Mouse (Mus musculus): ENCODE results near the gene Fnbp1. TPM values are rescaled to one million over a fixed set of nuclear protein-coding genes. Genes with fewer than 3 reads are reported as not detected.
A peak's percentile ranks its signal among the peaks of the same experiment; 100 is the strongest.

The Fnbp1 gene
- polyA plus RNA-seq, 1 experiment from 2014 or later: 21.1 TPM

DNA sequence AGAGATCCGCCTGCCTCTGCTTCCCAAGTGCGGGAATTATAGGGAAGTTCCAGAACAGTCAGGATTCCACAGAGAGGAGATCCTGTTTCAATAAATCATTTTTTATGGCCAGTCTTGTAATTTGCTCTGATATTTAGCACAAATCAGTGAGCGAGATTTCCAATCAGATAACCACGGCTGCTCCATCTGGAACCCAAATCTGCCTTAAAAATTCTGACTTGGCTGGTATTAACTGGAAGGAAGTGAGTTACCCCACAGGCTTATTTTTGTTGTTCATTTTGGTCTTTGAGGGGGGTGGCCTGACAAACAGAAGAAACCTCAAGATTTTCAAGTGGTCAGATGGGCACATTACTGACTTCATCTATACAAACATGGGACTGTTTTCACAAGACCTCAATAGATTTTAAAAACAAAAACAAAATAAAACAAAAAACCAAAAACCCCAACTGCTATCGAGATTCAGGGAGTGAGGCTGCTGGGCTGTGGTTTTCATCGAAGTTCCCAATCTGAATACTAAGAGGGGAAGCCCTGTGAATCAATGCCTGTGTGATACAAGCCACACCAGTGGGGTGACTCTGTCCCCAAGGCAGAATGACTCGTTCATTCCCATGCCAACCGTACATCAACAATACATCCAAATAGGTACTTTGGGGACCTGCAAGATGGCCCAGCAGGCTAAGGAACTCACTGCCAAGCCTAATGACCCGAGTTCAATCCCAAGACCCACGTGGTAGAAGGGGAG lies 23.0 kb downstream of the Fnbp1 start:
- H3K27ac ChIP-seq (ENCODE audit: low read depth): no peak overlapping the region
- no peak for ATAC-seq (ENCODE audit: insufficient read depth)
- H3K4me1 ChIP-seq (ENCODE audit: insufficient read depth): peaks cover 7% of the 10 kb centered on the region

DNA sequence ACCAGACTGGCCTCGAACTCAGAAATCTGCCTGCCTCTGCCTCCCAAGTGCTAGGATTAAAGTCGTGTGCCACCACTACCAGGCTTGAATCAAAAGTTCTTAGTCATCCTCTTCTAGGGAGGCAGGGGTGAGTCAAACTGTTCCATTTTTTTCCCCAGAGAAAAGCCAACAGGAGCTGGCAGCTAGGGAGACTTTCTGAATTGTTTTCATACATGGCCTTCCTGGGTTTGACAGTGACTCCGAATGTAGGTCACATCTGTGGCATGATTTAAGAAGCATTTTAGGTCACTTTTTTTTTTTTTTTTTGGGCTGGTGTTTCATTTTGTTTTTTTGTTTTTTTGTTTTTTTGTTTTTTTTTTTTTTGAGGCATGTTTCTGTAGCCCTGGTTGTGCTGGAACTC lies 23.6 kb downstream of the Fnbp1 start:
- Histone ChIP-seq H3K4me1 (ENCODE audit: insufficient read depth) (peaks cover 7% of the 10 kb centered on the region), H3K4me2 (no peak overlapping the region), H3K36me3 (ENCODE audit: insufficient read depth) (no peaks in the 10 kb centered on the region), H3K4me3 (ENCODE audit: low read depth, low read length) (no peak overlapping the region), H3K27me3 (ENCODE audit: insufficient read depth, low read length) (no peaks in the 10 kb centered on the region), H3K9ac (no peak overlapping the region), H3K9me3 (ENCODE audit: low read depth, low read length) (no peaks in the 10 kb centered on the region; the same call in 1 of the 2 replicates), H3K27ac (ENCODE audit: low read depth) (no peak overlapping the region)
- WGBS: 84% methylated on average over 3 of the region's 3 CpGs
- ATAC-seq (ENCODE audit: insufficient read depth) (no peak), DNase-seq (no peak)
- TF ChIP-seq CTCF (IDR thresholded peaks at IDR 0.05; ENCODE audit: low read depth): no peak

More for the DNA sequence above, 23.0 kb downstream of the Fnbp1 start:
- WGBS: 87% methylated on average over 10 of the region's 10 CpGs
- Histone ChIP-seq H3K4me2 (no peak overlapping the region), H3K9ac (no peak overlapping the region), H3K4me3 (ENCODE audit: low read depth, low read length) (no peak overlapping the region), H3K9me3 (ENCODE audit: low read depth, low read length) (no peaks in the 10 kb centered on the region; the same call in 1 of the 2 replicates), H3K27me3 (ENCODE audit: insufficient read depth, low read length) (no peaks in the 10 kb centered on the region), H3K36me3 (ENCODE audit: insufficient read depth) (no peaks in the 10 kb centered on the region)
- no peak for DNase-seq
- no peak for TF ChIP-seq CTCF (IDR thresholded peaks at IDR 0.05; ENCODE audit: low read depth)

DNA sequence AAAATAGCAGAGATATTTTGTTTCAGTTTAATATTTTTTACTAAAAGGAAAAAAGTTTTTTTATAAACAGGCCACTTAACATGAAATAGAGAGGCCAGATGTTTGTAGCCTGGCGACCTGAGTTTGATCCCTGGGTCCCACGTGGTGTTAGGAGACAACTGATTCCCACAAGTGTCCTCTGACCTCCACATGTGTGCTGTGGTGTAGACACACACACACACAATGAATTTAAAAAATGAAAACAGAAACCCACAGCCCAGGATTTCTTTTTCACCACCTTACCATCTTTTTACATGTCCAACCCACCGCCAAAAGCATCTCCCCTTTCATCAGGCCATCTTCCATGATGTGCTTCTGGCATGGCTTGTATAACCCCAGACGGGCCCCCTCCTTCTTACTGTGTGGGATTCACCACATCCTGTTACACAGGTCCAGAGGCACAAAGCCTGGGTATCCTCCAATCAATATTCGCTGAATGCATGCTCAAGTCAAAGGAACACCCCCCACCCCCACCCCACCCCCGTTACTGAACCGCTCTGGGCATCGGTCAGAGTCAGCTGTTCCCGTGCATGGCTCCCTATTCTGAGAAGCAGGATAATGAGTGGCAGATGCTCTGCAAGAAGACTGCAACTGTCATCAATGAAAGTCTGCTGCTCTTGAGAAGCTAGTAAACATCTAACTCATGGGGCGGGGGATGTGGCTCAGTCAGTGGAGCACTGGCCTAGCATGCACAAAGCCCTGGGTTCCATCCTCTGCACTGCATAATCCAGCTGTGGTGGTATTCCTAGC lies 25.7 kb downstream of the Fnbp1 start:
- Histone ChIP-seq H3K9me3 (ENCODE audit: low read depth, low read length) (no peaks in the 10 kb centered on the region; the same call in 1 of the 2 replicates), H3K4me3 (ENCODE audit: low read depth, low read length) (no peak overlapping the region), H3K36me3 (ENCODE audit: insufficient read depth) (no peaks in the 10 kb centered on the region), H3K27ac (ENCODE audit: low read depth) (no peak overlapping the region), H3K4me2 (no peak overlapping the region), H3K27me3 (ENCODE audit: insufficient read depth, low read length) (no peaks in the 10 kb centered on the region), H3K9ac (no peak overlapping the region), H3K4me1 (ENCODE audit: insufficient read depth) (peaks cover 7% of the 10 kb centered on the region)
- ATAC-seq (ENCODE audit: insufficient read depth) (no peak), DNase-seq (no peak)
- WGBS: 53% methylated on average over 10 of the region's 10 CpGs
- no peak for TF ChIP-seq CTCF (IDR thresholded peaks at IDR 0.05; ENCODE audit: low read depth)

DNA sequence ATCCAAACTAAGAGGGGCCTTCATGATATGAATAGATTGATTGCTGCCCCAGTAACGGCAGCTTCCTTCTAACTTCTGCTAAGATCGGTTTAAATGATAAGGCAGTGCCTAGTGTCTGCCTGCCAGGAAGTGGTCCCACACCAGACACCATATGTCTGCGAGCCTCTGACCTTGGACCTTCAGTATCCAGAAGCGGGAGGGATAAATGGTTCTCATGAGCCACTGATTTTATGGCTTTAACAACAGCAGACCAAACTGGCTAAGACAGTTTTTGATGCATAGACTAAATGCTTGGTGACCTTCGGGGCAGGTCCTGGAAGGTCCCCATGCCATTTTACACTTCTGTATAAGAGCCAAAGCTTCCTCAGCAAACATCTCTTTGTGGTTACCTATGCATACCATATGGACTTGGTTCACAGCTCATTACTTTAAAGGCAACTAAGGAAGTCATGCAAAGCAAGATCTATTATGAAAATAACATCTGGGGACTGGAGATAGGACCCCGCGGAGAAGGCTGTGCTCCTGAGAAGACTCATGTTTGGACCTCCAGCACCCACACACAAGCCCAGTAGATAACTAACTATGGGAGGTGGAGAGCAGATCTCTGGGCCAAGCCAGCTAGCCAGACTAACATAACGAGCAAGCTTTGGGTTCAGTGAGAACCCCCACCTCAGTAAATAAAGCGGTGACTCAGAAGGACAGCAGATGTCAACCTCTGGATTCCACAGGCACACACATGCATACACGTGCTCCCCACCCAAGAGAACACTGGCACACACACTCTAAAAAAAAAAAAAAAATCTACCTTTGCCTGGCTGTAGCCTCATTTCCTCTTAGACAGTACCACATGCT lies 26.5 kb downstream of the Fnbp1 start:
- H3K4me3 ChIP-seq (ENCODE audit: low read depth, low read length): no peak overlapping the region
- H3K27ac ChIP-seq (ENCODE audit: low read depth): no peak overlapping the region; the same call in 1 of the 2 replicates
- H3K9me3 ChIP-seq (ENCODE audit: low read depth, low read length): no peaks in the 10 kb centered on the region; the same call in 1 of the 2 replicates
- no peak overlapping the region for H3K9ac ChIP-seq
- WGBS: 44% methylated on average over 10 of the region's 10 CpGs
- ATAC-seq (ENCODE audit: insufficient read depth) (peak; percentile 41; the same call in 1 of the 2 replicates), DNase-seq (peak; percentile 45)
- H3K4me1 ChIP-seq (ENCODE audit: insufficient read depth): peaks cover 7% of the 10 kb centered on the region
- no peak for TF ChIP-seq CTCF (IDR thresholded peaks at IDR 0.05; ENCODE audit: low read depth)
- no peaks in the 10 kb centered on the region for H3K36me3 ChIP-seq (ENCODE audit: insufficient read depth)
- H3K27me3 ChIP-seq (ENCODE audit: insufficient read depth, low read length): no peaks in the 10 kb centered on the region
- H3K4me2 ChIP-seq: no peak overlapping the region

DNA sequence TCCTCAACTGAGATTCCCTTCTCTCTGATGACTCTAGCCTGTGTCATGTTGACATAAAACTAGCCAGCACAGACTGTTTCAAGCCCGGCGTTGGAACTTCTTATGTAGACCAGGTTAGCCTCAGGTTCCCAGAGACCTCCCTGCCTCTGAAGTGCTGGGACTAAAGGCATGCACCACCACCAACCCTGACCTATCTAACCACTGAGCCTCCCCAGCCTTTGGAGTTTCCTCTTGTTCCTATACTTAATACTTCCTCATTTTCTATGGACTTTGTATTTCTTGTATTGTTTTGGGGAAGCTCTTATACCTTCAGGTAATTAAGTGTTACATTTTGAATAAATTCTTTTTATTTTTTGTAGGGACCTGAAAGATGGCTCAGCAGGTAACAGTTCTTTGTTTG lies 27.6 kb downstream of the Fnbp1 start:
- DNase-seq: no peak
- no peak overlapping the region for H3K9ac ChIP-seq
- H3K36me3 ChIP-seq (ENCODE audit: insufficient read depth): no peaks in the 10 kb centered on the region
- H3K27me3 ChIP-seq (ENCODE audit: insufficient read depth, low read length): no peaks in the 10 kb centered on the region
- H3K4me1 ChIP-seq (ENCODE audit: insufficient read depth): peaks cover 7% of the 10 kb centered on the region
- H3K4me2 ChIP-seq: no peak overlapping the region
- no peak for ATAC-seq (ENCODE audit: insufficient read depth)
- H3K4me3 ChIP-seq (ENCODE audit: low read depth, low read length): no peak overlapping the region
- WGBS: 98% methylated on average over 2 of the region's 2 CpGs
- H3K9me3 ChIP-seq (ENCODE audit: low read depth, low read length): no peaks in the 10 kb centered on the region; the same call in 1 of the 2 replicates
- no peak for TF ChIP-seq CTCF (IDR thresholded peaks at IDR 0.05; ENCODE audit: low read depth)
- H3K27ac ChIP-seq (ENCODE audit: low read depth): no peak overlapping the region

DNA sequence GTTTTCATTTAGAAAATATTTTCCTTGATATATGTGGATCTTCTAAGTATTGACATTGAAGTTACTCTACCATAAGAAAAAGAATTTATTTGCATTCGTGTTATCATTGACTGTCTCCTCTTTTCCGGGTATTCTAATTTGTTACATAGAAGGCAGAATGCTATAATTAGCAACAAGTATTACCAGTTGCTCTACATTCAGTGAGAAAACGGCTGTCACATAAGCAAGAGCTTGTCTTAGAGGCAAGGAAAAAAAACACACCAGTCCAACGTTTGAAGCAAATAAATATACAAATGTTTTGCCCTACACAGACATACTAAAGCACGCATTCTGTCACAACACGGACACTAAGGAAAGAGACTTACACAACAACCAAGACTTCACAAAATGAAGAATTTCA lies 30.1 kb downstream of the Fnbp1 start:
- no peak overlapping the region for H3K4me2 ChIP-seq
- no peak for TF ChIP-seq CTCF (IDR thresholded peaks at IDR 0.05; ENCODE audit: low read depth)
- DNase-seq: no peak
- 69% methylated on average over 6 of the region's 6 CpGs for WGBS
- no peak overlapping the region for H3K27ac ChIP-seq (ENCODE audit: low read depth)
- no peak for ATAC-seq (ENCODE audit: insufficient read depth)
- no peak overlapping the region for H3K4me3 ChIP-seq (ENCODE audit: low read depth, low read length)
- H3K9me3 ChIP-seq (ENCODE audit: low read depth, low read length): no peaks in the 10 kb centered on the region; the same call in 1 of the 2 replicates
- H3K36me3 ChIP-seq (ENCODE audit: insufficient read depth): no peaks in the 10 kb centered on the region
- no peak overlapping the region for H3K9ac ChIP-seq
- no peaks in the 10 kb centered on the region for H3K27me3 ChIP-seq (ENCODE audit: insufficient read depth, low read length)
- peaks cover 18% of the 10 kb centered on the region for H3K4me1 ChIP-seq (ENCODE audit: insufficient read depth)
